Mouse (Mus musculus) neural tube, embryonic 15.5 days (tissue): Measurements from ENCODE around the gene Htr1f. TPM values are rescaled to one million over a fixed set of nuclear protein-coding genes. Genes with fewer than 3 reads are reported as not detected.

Experiments
- ATAC-seq: fragments of 200-750 bp; cut with Nextera tagmentation; 2 replicates; pipeline ENCODE4 v1.8.0; 2017; ENCODE audit warnings: mild to moderate bottlenecking, moderate TSS enrichment, moderate library complexity; ENCODE audit not compliant: low FRiP score
- H3K27ac ChIP-seq: fragments of 300-500 bp; sonication (generic); replicated peaks from 2 replicates; pipeline ENCODE4 v1.5.1; 2015; ENCODE audit warnings: mild to moderate bottlenecking, inconsistent platforms
- H3K27me3 ChIP-seq: fragments of 300-500 bp; sonication (generic); replicated peaks from 2 replicates; pipeline ENCODE4 v1.6.1; 2015; ENCODE audit warnings: inconsistent platforms
- H3K36me3 ChIP-seq: fragments of 300-500 bp; sonication (generic); 2 replicates; pipeline ENCODE4 v1.6.1; 2015; ENCODE audit warnings: inconsistent platforms
- H3K4me1 ChIP-seq: fragments of 300-500 bp; sonication (generic); 2 replicates; pipeline ENCODE4 v1.6.1; 2015; ENCODE audit warnings: inconsistent platforms
- H3K4me2 ChIP-seq: fragments of 300-500 bp; sonication (generic); 2 replicates; pipeline ENCODE4 v1.6.1; 2015; ENCODE audit warnings: inconsistent platforms, mild to moderate bottlenecking, moderate library complexity
- H3K4me3 ChIP-seq: fragments of 300-500 bp; sonication (generic); replicated peaks from 2 replicates; pipeline ENCODE4 v1.5.1; 2015; ENCODE audit warnings: mild to moderate bottlenecking, inconsistent platforms
- H3K9ac ChIP-seq: fragments of 300-500 bp; sonication (generic); replicated peaks from 2 replicates; pipeline ENCODE4 v1.6.1; 2015; ENCODE audit warnings: mild to moderate bottlenecking, inconsistent platforms
- H3K9me3 ChIP-seq: fragments of 300-500 bp; sonication (generic); replicated peaks from 2 replicates; pipeline ENCODE4 v1.6.1; 2016; ENCODE audit warnings: inconsistent platforms
- WGBS: fragments of 180-500 bp; shearing (Covaris S2); methylation state at CpG from one replicate; pipeline ENCODE4 v1.1.7; 2015; ENCODE audit warnings: mixed read lengths; 5-methylcytosine and 5-hydroxymethylcytosine counted together
- microRNA-seq: library from miRNA; unstranded; fragments of <30 nt; microRNA quantifications from one replicate; pipeline ENCODE4, GENCODE M21; 2017
- polyA plus RNA-seq: library from polyadenylated mRNA; unstranded; fragments of >200 nt; fragmentation: Nextera tagmentation; extraction: Ambion mirVana; gene quantifications from 2 replicates; pipeline ENCODE4 v1.2.1, GENCODE M21; 2015

Htr1f gene
- polyA plus RNA-seq, 1 experiment from 2014 or later: 0.99 TPM

GRCm38 (mm10) chr16:64883896-64884295, 221.8 kb downstream of the Htr1f start:
- no peak for ATAC-seq
- no peak overlapping the region for H3K9ac ChIP-seq
- no peak overlapping the region for H3K4me2 ChIP-seq
- H3K27ac ChIP-seq: no peak overlapping the region
- H3K4me3 ChIP-seq: no peak overlapping the region
- no peaks in the 10 kb centered on the region for H3K36me3 ChIP-seq
- H3K27me3 ChIP-seq: no peaks in the 10 kb centered on the region
- no peaks in the 10 kb centered on the region for H3K4me1 ChIP-seq
- 72% methylated on average over 5 of the region's 5 CpGs for WGBS
- no peaks in the 10 kb centered on the region for H3K9me3 ChIP-seq

GRCm38 (mm10) chr16:64881442-64881841, 224.2 kb downstream of the Htr1f start:
- Histone ChIP-seq H3K9ac (no peak overlapping the region), H3K4me3 (no peak overlapping the region), H3K36me3 (no peaks in the 10 kb centered on the region), H3K27me3 (no peaks in the 10 kb centered on the region), H3K9me3 (no peaks in the 10 kb centered on the region), H3K4me1 (no peaks in the 10 kb centered on the region), H3K27ac (no peak overlapping the region), H3K4me2 (no peak overlapping the region)
- ATAC-seq: no peak
- 75% methylated on average over 2 of the region's 2 CpGs for WGBS

GRCm38 (mm10) chr16:64880986-64881385, 224.7 kb downstream of the Htr1f start:
- Histone ChIP-seq H3K4me1 (no peaks in the 10 kb centered on the region), H3K4me3 (no peak overlapping the region), H3K9me3 (no peaks in the 10 kb centered on the region), H3K27ac (no peak overlapping the region), H3K4me2 (no peak overlapping the region), H3K36me3 (no peaks in the 10 kb centered on the region), H3K9ac (no peak overlapping the region), H3K27me3 (no peaks in the 10 kb centered on the region)
- WGBS: 81% methylated on average over 3 of the region's 3 CpGs
- ATAC-seq: no peak

- no peaks in the 10 kb centered on the region for H3K27me3 ChIP-seq
- WGBS: 82% methylated on average over 5 of the region's 5 CpGs
- no peak for ATAC-seq
- no peaks in the 10 kb centered on the region for H3K4me1 ChIP-seq
- H3K27ac ChIP-seq: no peak overlapping the region
- no peak overlapping the region for H3K4me3 ChIP-seq
- H3K9ac ChIP-seq: no peak overlapping the region
- H3K36me3 ChIP-seq: no peaks in the 10 kb centered on the region
- no peak overlapping the region for H3K4me2 ChIP-seq
- no peaks in the 10 kb centered on the region for H3K9me3 ChIP-seq
Measured at GRCm38 (mm10) chr16:64879735-64880134, 225.9 kb downstream of the Htr1f start.

- Histone ChIP-seq H3K27me3 (no peaks in the 10 kb centered on the region), H3K36me3 (no peaks in the 10 kb centered on the region), H3K9ac (no peak overlapping the region), H3K9me3 (no peaks in the 10 kb centered on the region), H3K4me1 (peaks cover 3% of the 10 kb centered on the region; the same call in 1 of the 2 replicates), H3K27ac (no peak overlapping the region), H3K4me3 (no peak overlapping the region), H3K4me2 (no peak overlapping the region)
- no peak for ATAC-seq
- 84% methylated on average over 3 of the region's 3 CpGs for WGBS
Measured at GRCm38 (mm10) chr16:64878611-64879132, 227.0 kb downstream of the Htr1f start.

GRCm38 (mm10) chr16:64877314-64877713, 228.3 kb downstream of the Htr1f start:
- Histone ChIP-seq H3K9me3 (no peaks in the 10 kb centered on the region), H3K27ac (no peak overlapping the region), H3K4me3 (no peak overlapping the region), H3K4me1 (peaks cover 3% of the 10 kb centered on the region; the same call in 1 of the 2 replicates), H3K4me2 (no peak overlapping the region), H3K9ac (no peak overlapping the region), H3K27me3 (no peaks in the 10 kb centered on the region), H3K36me3 (no peaks in the 10 kb centered on the region)
- 93% methylated on average over 3 of the region's 3 CpGs for WGBS
- ATAC-seq: no peak

DNA sequence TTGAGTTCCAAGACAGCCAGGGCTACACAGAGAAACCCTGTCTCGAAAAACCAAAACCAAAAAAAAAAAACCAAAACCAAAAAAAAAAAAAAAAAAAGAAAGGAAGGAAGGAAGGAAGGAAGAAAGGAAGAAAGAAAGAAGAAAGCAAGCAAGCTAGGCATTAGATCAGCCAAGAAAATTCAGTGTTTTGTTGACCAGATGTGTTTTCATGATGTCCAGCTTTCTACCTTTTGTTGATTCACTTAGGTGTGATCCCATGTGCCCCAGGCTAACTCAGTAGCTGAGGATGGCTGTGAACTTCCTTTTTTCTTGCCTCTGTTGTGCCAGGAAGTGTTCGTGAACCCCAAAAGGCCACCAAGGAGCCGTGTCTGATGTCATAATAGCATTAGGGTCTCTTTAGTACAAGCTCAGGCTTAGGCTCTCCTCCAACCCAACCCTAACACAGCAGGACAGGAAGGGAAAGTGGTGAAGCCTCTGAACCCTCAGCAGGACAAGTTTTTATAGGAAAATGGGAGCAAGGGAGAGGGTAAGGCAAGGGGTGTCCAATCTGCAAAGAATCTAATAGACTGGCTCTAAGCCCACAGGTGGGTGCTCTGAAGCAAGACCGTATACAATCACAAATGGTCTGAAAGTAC, 228.9 kb downstream of the Htr1f start:
- Histone ChIP-seq H3K27ac (no peak overlapping the region), H3K9ac (no peak overlapping the region), H3K9me3 (no peaks in the 10 kb centered on the region), H3K4me2 (no peak overlapping the region), H3K36me3 (no peaks in the 10 kb centered on the region), H3K4me1 (peaks cover 3% of the 10 kb centered on the region; the same call in 1 of the 2 replicates), H3K27me3 (no peaks in the 10 kb centered on the region), H3K4me3 (no peak overlapping the region)
- no peak for ATAC-seq
- WGBS: 79% methylated on average over 4 of the region's 4 CpGs

DNA sequence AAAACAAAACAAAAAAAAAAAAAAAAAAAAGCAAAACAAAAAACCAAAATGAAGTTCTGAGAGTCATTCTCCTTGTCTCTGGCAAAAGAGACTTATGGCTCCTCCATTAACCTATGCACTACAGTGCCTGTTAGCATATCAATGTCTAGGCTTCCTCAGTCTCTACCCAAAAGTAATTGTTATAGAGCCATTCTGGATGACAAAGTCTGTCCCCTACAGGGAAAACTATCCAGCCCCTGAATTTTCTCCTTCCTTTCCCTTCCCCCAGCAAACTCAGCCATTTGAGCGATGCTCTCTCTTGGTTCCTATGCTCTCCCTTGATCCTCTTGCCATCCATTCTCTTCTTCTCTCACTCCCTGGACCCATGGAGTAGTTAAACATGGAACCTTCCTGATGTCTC, 229.8 kb downstream of the Htr1f start:
- H3K27me3 ChIP-seq: no peaks in the 10 kb centered on the region
- no peak overlapping the region for H3K4me3 ChIP-seq
- no peaks in the 10 kb centered on the region for H3K36me3 ChIP-seq
- H3K27ac ChIP-seq: no peak overlapping the region
- no peak overlapping the region for H3K4me2 ChIP-seq
- no peaks in the 10 kb centered on the region for H3K9me3 ChIP-seq
- ATAC-seq: no peak
- no peak overlapping the region for H3K9ac ChIP-seq
- H3K4me1 ChIP-seq: peaks cover 3% of the 10 kb centered on the region; the same call in 1 of the 2 replicates
- 89% methylated on average over 1 of the region's 1 CpGs for WGBS

- Histone ChIP-seq H3K4me3 (no peak overlapping the region), H3K36me3 (no peaks in the 10 kb centered on the region), H3K4me1 (peaks cover 3% of the 10 kb centered on the region; the same call in 1 of the 2 replicates), H3K4me2 (no peak overlapping the region), H3K9ac (no peak overlapping the region), H3K27me3 (no peaks in the 10 kb centered on the region), H3K9me3 (no peaks in the 10 kb centered on the region), H3K27ac (no peak overlapping the region)
- ATAC-seq: no peak
- 97% methylated on average over 10 of the region's 10 CpGs for WGBS
Measured at GRCm38 (mm10) chr16:64875384-64875783, 230.3 kb downstream of the Htr1f start.

Small RNA genes within 50 kb of the gene (microRNA-seq; reads per million reads assigned to microRNA genes)
- not detected for gene Gm23374
